Mouse (Mus musculus) gonadal fat pad, adult 2 months (tissue): Measurements from ENCODE around the gene Prdx2. TPM values are rescaled to one million over a fixed set of nuclear protein-coding genes. Genes with fewer than 3 reads are reported as not detected.

ENCODE experiments used
- DNase-seq: peaks from one replicate; pipeline ENCODE4 v3.0.0-alpha.2; 2012; ENCODE audit warnings: low read depth
- polyA plus RNA-seq: library from polyadenylated mRNA; depleted of rRNA; stranded (reverse); fragments of >200 nt; gene quantifications from 2 replicates; pipeline ENCODE4 v1.2.3, GENCODE M21; 2012

The Prdx2 gene
- polyA plus RNA-seq, 1 experiment, result 202 TPM

DNA sequence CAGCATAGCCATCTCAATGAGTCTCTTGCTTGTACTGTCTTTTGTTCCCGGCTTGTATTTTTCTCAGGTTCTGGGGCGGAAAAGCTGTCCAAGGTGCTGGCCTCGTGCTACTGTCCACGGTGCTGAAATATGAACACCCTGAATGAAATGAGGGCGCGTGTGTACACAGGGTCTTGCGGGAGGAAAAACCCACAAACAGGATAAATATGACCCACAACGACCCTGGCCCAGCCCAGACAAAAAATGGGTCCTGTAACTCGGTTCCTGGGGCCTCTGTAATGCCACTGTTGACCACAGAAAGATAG lies 22.2 kb upstream of the Prdx2 start:
- DNase-seq, result no peak

DNA sequence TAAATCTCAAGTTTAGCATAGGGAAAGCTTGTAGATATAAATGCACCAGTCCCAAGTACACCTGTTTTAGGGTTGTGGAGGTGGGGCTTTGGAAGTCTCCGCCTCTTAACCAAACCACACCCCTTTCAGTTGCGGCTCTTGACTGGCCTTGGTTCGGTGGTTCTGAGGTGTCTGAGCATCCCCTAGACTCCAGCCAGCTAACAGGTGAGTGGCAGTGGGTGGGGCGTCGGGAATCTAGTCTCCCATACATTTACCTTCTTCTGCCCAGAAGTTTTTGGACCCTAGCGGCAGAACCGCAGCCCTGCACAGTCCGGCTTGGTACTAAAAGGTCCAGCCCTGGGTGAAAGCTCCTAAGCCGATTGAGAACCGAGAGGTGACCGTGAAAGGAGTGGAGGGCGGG lies 19.6 kb upstream of the Prdx2 start:
- no peak for DNase-seq

DNA sequence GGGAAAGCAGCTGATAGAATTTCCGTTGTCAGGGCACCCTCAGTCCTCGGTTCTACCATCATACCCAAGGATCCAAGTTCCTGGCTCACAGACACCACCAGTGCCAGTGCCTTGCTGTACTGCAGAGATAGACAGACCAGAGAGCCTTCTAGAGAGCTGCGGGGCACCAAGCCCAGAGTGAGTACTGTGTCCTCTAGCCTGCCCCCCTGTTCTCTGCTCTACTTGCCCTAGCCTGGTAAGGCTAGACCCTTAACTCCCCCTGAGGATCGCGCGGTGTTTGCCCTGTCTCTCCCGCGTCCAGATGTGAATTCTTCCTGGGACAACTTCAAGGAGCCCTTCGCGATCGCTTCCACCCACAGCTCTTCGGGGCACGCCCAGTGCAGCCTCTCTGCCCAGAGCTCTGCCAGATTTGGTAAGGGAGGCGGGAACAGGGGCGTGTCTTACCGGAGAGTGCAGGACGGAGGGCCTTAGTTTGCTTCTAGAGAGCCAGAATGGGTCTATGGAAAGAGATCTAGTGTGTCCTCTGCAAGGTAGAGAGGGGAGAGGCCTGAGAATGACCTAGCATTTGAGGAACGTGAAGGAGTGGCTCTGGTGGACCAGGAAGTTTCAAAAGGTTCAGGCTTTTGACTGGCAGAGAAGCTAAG lies 16.7 kb upstream of the Prdx2 start:
- DNase-seq, result no peak

DNA sequence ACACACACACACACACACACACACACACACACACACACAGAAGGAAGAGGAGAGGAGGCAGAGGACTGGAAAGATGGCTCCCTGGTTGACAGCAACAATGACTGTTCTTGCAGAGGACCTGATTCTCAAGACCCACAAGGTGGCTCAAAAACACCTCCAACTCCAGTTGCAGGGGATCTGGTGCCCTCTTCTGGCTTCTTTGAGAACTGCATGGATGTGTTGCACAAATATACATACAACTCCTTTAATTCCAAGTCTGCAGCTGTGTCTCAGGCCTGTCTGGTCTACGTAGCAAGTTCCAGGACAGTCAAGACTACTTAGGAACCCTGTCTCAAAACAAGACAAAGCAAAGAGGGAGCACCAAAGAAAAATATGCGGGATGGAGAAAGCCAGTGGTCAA lies 12.6 kb upstream of the Prdx2 start:
- DNase-seq, result no peak

DNA sequence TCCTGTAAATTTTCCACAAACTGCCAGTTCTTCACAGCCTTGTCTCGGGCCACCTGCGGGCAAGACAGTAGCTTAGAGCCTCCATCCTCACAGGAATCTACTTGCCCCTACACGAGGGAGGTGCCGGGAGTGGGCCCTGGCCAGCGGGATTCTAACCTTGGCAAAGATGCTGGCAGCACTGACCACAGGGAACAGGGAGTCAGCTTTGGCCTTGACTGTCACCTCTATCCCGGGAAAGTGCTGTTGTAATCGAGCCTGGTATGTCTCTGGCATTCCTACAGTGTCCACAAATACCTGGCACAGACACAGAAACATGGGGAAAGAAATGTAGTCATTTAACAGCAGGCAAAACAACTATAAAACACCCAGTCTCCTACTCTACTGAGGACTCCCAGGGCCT lies 9.6 kb upstream of the Prdx2 start:
- no peak for DNase-seq

DNA sequence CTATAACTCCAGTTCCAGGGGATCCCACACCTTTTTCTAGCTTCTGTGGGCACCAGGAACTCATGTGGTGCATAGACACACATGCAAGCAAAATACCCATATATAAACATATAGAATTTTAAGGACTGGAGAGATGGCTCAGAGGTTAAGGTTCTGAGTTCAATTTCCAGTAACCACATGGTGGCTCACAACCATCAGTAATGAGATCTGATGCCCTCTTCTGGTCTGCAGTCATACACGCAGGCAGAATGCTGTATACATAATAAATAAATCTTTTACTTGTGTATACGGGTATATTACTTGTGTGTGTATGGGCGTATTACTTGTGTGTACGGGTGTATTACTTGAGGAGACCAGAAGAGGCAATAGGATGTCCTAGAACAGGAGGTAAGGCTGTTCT lies 5.4 kb upstream of the Prdx2 start:
- no peak for DNase-seq

DNA sequence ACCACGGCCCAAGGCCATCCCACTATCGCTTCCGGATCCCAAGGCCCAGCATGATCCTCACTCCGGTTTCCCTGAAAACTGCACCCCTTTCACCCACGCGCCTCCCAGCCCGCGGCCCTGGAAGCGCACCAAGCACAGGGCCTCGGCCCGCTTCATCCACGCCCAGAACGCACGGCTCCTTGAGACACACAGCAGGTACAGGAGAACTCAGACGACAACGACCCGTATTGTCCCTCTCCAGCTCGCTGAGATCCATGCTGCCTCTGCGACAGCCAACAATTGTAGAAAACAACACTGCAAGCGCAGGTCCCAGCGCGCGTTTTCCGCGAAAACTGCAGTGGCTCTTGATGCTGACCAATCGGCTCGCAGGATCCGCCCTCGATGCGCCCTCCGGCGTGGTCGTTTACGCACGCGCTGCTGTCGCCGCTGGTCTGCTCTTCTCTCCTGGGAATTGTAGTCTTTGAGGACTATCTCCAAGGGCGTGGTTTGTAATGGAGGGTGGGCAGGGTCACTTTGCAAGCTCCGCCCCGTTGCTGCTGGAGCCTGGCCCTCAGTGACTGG lies 3.6 kb upstream of the Prdx2 start:
- DNase-seq, result no peak

DNA sequence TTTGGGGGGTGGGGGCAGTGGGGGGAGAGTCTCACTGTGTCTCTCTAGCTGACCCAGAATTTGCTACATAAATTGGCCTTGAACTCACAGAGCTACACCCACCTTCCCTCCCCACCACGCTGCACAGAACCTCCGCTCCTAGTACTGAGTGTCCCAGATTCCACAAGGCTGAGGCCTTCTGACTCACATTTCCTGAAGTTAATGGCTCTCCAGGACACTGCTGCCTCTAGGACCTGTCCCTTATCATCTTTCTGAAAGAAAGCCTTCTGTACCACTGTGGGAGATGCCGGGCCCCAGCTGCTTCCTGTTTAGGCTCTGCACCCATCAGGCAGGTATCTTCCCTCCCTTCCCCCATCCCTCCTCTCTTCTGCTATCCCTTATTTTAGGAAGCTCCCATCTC lies 2.8 kb upstream of the Prdx2 start:
- no peak for DNase-seq

DNA sequence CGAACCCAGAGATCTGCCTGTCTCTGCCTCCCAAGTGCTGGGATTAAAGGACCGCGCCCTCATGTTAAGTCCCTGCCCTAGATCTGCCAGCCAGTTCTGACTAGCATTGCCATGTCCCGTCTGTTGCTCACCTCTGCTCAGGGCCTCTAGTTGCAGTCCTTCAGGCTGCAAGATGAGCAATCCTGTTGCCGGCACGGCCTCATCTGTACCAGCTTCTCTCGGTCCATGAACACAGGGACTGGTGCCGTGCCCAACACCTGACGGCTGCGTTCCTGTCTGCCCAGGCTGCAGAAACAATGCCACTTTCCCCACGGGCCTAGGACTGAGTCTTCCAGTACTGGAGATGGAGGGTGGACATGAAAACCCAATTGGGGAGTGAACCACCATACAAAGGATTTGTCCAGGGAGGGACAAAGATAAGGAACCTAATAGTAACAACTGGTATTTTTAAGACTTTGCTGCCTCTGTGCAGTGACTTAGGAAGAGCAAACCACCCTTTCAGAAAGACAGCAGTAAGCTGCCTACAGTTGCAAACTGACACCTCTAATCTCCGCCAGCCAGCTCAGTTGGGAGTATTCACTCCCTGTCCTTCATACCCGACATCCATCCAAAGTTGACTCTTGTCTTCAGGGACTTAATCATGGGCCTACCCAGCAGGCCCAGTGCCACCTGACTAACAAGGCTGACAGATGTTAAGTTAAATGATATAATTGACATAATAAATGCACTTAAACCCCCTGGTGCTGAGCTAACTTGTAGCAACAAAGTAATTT lies 1.7 kb upstream of the Prdx2 start:
- no peak for DNase-seq

DNA sequence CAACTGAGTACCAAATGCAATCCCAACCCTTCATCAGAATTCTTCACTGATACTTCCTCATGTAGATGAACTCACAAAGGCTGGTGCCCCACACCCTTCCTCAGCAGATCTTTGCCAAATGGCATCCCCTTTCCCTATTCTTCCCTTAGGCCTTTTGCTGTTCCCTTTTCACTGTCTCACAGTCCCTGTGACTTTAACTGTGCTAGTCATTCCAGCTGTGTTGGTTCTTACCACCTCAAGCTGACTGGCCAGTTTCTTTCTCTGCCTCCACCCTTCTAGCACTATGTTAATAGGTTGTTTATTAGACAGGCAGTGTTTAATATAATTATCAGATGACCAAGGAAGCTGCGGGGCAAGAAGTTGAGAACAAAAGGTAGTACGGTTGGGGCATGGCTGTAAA lies 737 bp upstream of the Prdx2 start:
- no peak for DNase-seq

DNA sequence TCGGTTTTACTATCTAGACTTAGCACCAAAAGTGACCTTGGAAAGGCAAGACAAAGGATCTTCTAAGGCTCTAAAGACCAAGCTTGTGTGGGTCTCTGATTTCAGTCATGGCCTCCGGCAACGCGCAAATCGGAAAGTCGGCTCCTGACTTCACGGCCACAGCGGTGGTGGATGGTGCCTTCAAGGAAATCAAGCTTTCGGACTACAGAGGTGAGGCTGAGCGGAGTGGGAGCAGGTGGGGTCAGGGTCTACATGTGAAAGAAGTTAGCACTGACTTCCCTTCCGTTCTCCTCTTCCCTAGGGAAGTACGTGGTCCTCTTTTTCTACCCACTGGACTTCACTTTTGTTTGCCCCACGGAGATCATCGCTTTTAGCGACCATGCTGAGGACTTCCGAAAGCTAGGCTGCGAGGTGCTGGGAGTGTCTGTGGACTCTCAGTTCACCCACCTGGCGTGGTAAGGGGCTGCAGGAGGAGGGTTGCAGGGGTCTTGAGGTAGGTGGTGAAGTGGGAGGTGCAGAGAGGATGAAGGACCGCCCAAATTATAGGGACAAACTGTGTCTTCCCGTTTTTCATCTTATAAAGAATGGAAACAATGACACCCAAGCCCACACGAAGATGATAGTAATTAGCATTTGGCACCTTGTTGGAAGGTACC lies 876 bp downstream of the Prdx2 start:
- no peak for DNase-seq

DNA sequence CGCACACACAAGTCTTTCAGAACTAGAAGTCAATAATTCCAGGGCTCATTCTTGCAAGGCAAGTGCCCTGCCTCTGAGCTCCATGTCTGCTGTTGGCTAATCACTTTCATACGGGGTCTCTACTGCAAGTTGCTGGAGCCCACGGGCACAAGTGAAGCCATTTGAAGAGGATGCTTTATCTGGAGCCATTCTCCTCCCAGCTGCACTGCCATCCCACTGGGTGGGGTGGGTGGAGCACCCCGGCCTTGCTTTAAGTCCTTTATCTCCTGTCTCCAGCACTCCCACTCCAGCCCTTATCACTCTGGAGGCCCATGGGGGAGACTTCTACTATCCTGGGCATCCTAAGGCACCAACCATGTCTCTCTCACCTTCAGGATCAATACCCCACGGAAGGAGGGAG lies 1.5 kb downstream of the Prdx2 start:
- DNase-seq, result no peak

DNA sequence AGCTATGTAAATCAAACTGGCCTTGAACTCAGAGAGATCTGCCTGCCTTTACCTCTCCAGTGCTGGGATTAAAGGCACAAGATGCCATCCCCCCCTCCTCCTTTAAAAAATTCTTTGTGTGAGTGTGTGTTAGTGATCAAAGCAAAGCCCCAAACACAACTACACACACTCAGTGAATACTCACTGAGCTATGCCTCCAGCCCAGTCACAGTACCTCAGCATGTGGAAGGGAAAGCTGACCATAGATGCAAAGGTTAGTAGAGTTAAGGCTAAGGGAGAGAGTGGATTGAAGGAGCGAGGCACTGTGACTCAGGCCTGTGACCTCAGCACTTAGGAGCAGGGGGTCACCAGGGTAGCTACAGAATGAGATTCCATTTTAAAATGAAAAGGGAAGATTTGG lies 3.7 kb downstream of the Prdx2 start:
- DNase-seq, result no peak

DNA sequence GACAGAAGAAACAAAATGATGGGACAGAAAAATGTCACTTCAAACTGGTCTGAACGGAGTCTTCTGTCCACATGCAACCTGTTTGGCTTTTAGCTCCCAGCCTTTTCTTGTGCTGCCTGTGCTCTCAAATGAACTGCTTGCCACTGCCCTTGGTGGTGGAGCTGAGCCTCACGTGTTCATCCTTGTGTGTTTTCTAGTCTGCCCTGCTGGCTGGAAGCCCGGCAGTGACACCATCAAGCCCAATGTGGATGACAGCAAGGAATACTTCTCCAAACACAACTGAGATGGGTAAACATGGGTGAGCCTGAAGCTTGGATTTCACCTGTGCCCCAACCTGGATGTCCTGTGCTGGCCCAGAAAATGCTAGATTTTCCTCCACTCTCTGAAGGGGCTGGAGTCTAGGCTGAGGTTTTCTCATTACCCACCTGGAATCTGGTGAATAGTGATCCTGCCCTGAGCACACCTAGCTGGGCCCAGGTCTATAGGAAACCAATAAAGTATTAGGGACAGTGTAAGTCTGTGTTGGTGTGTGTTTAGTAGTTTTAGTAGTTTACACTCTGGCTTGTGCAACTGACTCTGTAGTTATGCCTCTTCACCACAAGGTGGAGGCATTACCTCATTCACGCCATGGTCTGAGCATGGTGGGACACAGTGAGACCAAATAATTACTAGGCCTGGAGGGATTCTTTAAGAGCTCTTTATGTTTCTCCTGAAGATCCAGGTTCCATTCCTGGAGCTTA lies 4.6 kb downstream of the Prdx2 start:
- DNase-seq, result no peak

DNA sequence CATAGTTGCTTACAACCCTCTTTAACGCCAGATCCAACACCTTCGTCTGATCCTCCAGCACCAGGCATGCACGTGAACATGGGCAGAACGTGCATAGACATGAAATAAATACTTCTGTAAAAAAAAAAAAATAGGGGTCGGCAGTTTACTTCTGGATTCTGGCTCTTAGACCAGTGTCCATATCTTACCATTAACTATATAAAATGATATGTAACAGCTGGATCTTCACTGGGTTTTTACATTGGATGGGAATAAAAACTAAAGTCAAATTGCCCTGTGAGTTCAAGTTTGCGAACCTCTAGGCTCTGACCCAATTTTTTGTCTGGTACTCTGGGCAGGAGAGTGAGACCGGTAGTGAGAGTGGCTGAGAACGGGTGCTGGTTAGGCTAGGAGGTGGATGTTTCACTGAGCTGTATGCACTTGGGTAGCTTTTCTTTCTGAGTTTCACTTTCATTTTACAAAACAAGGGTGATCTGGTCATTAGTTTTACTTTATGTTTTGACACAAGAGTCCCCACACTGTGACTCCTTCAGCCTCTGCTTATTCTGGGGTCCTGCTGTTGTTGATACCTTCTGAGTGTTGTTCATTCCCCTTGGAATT lies 5.3 kb downstream of the Prdx2 start:
- DNase-seq, result no peak

DNA sequence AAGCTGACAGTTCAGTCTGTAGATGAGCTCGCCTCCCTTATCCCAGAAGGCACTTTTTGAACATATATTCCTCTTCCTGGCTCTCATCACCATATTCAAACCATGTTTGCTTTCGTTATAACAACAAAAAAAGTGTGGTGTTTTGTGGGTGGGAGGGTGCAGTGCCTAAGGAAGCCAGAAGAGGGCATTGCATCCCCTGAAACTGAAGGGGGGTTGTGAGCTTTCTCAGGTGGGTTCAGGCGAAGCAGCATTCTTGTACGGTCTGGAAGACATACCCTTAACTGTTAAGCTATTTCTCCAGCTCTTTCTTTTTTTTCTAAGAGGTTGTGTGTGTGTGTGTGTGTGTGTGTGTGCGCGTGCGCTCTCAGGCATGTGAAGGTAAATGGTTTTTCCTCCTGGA lies 6.0 kb downstream of the Prdx2 start:
- no peak for DNase-seq

DNA sequence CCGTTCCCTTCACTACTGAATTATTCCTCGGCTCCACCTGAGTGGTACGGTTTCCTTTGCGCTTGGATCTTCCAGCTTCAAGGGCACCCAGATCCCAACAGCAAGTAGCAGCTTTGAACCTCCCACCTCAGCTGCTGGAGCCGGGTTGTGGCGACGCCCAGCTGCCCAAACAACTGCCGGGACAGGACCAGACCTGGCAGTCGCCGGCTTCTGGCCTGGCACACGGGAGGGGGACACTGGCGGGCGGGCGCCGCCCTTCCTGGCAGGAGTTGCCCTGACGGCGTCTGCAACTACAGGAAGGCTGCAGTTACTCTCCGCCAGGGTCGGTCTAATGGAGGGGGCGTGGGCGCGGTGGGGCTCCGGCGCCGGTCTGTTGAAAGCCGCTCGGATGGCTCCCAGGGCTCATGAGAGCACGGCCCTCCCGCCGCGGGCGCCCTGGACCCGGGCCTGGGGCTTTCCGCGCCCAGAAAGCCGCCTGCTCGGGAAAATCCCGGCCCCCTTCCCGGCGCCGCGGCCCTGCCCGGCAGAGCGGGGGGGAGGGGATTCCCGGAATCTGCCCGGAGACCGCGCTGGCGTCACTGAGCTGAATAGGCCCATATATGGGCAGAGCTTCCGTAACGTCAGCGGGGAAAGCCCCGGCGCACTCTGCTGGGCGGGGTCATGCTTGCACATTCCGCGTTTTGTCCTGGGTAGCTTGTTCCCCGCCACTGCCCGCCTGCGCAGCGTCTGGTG lies 6.8 kb downstream of the Prdx2 start:
- DNase-seq, result no peak

DNA sequence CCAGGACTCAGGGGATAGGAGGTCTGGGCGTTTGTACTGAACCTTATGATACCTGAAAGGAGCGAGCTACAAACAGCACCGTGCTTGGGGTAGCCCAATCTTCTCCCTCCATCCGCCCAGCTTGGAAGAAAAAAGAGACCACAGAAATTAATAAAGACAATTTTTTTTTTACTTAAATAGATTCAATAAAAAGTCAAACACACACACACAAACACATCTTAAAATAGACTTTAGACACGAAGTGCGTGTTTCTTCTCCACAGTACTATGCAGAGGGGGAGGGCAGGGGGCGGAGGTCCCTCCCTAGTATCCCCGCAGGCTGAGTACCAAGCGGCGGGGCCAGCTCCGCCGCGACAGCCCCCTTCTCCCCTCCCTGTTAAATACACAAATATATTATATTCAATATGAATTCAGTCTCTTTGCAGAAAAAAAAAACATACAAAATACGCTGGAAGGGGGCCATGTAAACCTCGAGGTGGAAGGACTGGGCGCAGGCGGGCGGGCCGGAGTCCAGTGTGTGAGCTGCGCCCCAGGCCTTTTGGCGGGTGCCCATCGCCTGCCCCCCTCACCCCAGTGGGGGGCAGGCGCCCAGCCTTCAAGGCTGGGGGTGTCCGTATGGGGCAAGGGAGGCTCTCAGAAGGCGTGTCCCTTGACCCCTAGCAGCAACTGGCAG lies 7.5 kb downstream of the Prdx2 start:
- no peak for DNase-seq

DNA sequence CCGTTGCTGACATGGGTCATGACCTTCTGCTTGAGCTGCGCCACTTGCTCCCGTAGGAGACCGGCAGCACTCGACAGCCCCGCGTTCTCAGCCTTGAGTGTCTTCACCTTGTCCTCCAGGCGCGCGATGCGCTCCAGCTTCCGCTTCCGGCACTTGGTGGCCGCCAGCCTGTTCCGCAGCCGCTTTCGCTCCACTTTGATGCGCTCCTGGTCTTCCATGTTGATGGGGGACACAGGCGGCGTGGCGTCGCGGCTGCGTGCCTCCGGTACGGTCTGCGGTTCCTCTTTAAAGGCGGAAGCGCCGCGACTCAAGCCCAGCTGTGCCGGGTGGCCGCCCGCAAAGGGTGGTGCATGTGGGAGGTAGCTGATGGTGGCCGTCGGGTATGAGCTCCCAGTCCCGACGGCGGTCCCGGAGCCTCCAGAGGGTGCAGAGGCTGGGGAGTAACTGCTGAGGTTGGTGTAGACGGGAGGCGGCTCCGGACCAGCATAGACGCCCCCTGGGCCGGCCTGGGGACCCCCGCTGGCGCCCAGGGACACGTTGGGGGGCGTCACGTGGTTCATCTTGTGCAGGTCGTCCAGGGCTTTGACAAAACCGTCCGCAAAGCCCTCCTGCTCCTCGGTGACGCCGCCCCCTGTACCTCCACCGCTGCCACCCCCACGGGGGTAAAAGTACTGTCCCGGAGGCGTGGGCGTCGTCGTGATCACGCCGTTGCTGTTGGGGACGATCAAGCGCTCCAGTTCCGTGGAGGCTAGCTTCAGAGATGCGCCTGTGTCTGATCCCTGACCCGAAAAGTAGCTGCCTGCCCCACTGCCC lies 8.3 kb downstream of the Prdx2 start:
- DNase-seq, result no peak
